Mouse (Mus musculus): Measurements from ENCODE around the gene Acr.

GRCm38 (mm10) chr15:89605822-89606570, 37.9 kb downstream of the Acr start:
- no peak for TF ChIP-seq GATA1 (IDR thresholded peaks at IDR 0.05; ENCODE audit: borderline replicate concordance, low read length)
- no peak for TF ChIP-seq FLI1 (IDR thresholded peaks at IDR 0.05; ENCODE audit: low read length)

Measured in megakaryocyte, embryonic 14.5 days (primary cell).